Mouse (Mus musculus) kidney, adult 2 months (tissue): Measurements from ENCODE around the gene Dhrs4.

Experiments used
- CTCF ChIP-seq: fragments of 200-500 bp; conservative IDR thresholded peaks from 2 replicates; pipeline ENCODE4 v1.5.1; 2011; ENCODE audit warnings: low read depth, mild to moderate bottlenecking, control low read depth, low read length, moderate library complexity, mixed read lengths; ENCODE audit not compliant: insufficient read depth, insufficient read length
- POLR2A ChIP-seq: fragments of 200-500 bp; IDR thresholded peaks from one replicate; pipeline ENCODE4 v1.6.1; 2011; ENCODE audit warnings: low read depth, low read length, control low read depth

- TF ChIP-seq CTCF, result no peak
- TF ChIP-seq POLR2A, result no peak
Observed at GRCm38 (mm10) chr14:55490361-55491201, 12.0 kb downstream of the Dhrs4 start, which contains the start of gene Carmil3.
